Mouse (Mus musculus) liver, adult 2 months (tissue): ENCODE measurements around the gene Olfr1143.

Experiments
- CTCF ChIP-seq: fragments of 200-500 bp; IDR thresholded peaks from 2 replicates; pipeline ENCODE4 v1.5.1; 2011; ENCODE audit warnings: low read depth, low read length, control low read depth
- POLR2A ChIP-seq: fragments of 200-500 bp; IDR thresholded peaks from 2 replicates; pipeline ENCODE4 v1.6.1; 2011; ENCODE audit warnings: low read length, control low read depth; ENCODE audit not compliant: insufficient read depth; ENCODE audit errors: extremely low read depth

DNA sequence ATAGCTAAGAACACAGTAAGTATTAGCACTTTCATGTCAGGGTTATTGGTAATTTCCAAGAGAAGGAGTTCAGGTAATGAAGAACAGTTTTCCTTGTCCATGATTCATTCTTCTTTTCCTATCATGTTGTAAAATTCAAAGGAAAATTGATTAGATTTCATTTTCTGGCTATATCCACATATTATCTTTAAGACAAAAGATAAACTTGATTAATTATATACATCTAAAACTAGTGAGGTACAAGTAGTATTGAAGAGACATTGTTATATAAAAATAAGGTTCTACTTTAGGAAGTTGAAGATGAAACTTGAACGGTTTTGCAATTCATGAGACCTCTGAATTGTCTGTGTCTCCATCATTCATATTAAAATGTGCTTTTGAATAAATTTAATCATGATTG, 46.5 kb upstream of the Olfr1143 start, which contains the start of gene Olfr1141:
- TF ChIP-seq POLR2A (no peak), CTCF (no peak)
